Mouse (Mus musculus): Measurements from ENCODE around the gene Tnfsf9. TPM values are rescaled to one million over a fixed set of nuclear protein-coding genes. Genes with fewer than 3 reads are reported as not detected.
A peak's percentile ranks its signal among the peaks of the same experiment; 100 is the strongest.

Tnfsf9 gene
- polyA plus RNA-seq, 1 experiment from 2014 or later = 11.7 TPM

DNA sequence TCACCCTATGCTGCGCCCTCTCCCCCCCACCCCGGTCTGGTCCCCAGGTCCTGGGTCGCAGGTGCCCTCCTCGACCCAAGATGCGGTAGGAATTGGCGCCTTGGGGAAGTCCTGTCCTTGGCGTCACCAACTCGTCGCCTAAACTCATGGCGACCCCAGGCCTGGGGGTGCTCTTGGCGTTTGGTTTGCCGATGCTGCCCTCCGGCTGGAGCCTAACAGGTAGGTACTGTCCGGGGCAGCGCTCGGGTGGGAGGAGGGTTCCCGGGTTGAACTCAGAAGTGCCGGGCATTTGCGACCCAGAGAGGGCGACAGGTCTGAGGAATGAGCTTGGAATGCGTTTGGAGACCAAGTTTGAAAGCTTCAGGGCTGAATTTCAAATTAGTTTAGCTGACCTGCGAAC, 42.6 kb upstream of the Tnfsf9 start:
- H3K9ac ChIP-seq (replicated peaks; ENCODE audit: low read depth, low read length) = peak overlapping the region; percentile 28; the same call in 1 of the 2 replicates
- H3K36me3 ChIP-seq (ENCODE audit: control insufficient read depth, insufficient read depth, low read length) = no peaks in the 10 kb centered on the region
- no peak for ATAC-seq (ENCODE audit: insufficient number of reproducible peaks, insufficient read depth, low FRiP score, low read depth)
- no peaks in the 10 kb centered on the region for H3K9me3 ChIP-seq (ENCODE audit: control insufficient read depth, low read depth, low read length)
- WGBS = 3% methylated on average over 22 of the region's 22 CpGs
- H3K27ac ChIP-seq (ENCODE audit: low read length) = peak overlapping the region; percentile 80
- H3K4me2 ChIP-seq (replicated peaks; ENCODE audit: low read depth, low read length) = peak overlapping the region; percentile 25
- peaks cover 3% of the 10 kb centered on the region; the same call in 1 of the 2 replicates for H3K4me1 ChIP-seq (ENCODE audit: control insufficient read depth, insufficient read depth, low read length)
- peaks cover 15% of the 10 kb centered on the region; the same call in 1 of the 2 replicates for H3K27me3 ChIP-seq (ENCODE audit: control insufficient read depth, insufficient read depth, low read length)
- H3K4me3 ChIP-seq (ENCODE audit: low read depth, low read length) = peak overlapping the region; percentile 34

DNA sequence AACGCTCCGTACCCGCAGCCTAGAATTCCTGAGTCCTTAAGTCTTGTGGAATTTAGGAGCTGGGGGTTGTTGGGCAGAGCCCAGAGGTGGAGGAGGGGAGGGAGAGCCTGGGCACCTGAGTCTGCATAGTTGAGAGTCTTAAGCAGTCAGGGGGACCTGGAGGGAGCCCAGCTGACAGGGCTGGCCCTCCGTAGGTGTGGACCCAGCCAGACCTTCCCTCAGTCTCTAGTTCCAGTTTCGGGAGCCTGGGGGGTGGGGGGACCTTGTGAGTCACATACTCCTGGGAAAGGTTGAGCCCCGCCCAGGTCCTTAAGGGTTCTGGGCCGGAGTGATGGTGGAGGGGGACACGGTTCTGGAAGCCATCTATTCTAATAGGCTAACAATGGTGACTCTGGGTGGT, 42.1 kb upstream of the Tnfsf9 start:
- peak overlapping the region; percentile 25; the same call in 1 of the 2 replicates for H3K9ac ChIP-seq (replicated peaks; ENCODE audit: low read depth, low read length)
- H3K27ac ChIP-seq (ENCODE audit: low read length) = peak overlapping the region; percentile 80; the same call in 1 of the 2 replicates
- 7% methylated on average over 8 of the region's 8 CpGs for WGBS
- peaks cover 3% of the 10 kb centered on the region; the same call in 1 of the 2 replicates for H3K4me1 ChIP-seq (ENCODE audit: control insufficient read depth, insufficient read depth, low read length)
- H3K4me2 ChIP-seq (replicated peaks; ENCODE audit: low read depth, low read length) = peak overlapping the region; percentile 25
- no peaks in the 10 kb centered on the region for H3K9me3 ChIP-seq (ENCODE audit: control insufficient read depth, low read depth, low read length)
- H3K4me3 ChIP-seq (ENCODE audit: low read depth, low read length) = peak overlapping the region; percentile 34
- no peaks in the 10 kb centered on the region for H3K36me3 ChIP-seq (ENCODE audit: control insufficient read depth, insufficient read depth, low read length)
- peaks cover 15% of the 10 kb centered on the region; the same call in 1 of the 2 replicates for H3K27me3 ChIP-seq (ENCODE audit: control insufficient read depth, insufficient read depth, low read length)
- ATAC-seq (ENCODE audit: insufficient number of reproducible peaks, insufficient read depth, low FRiP score, low read depth) = no peak

- no peak for ATAC-seq (ENCODE audit: insufficient number of reproducible peaks, insufficient read depth, low FRiP score, low read depth)
- Histone ChIP-seq H3K4me2 (replicated peaks; ENCODE audit: low read depth, low read length) (no peak overlapping the region), H3K36me3 (ENCODE audit: control insufficient read depth, insufficient read depth, low read length) (no peaks in the 10 kb centered on the region), H3K9me3 (ENCODE audit: control insufficient read depth, low read depth, low read length) (no peaks in the 10 kb centered on the region), H3K9ac (replicated peaks; ENCODE audit: low read depth, low read length) (no peak overlapping the region), H3K27me3 (ENCODE audit: control insufficient read depth, insufficient read depth, low read length) (peaks cover 12% of the 10 kb centered on the region; the same call in 1 of the 2 replicates), H3K4me1 (ENCODE audit: control insufficient read depth, insufficient read depth, low read length) (0 out of 2 replicates have a peak, but pooled peaks cover 2% of the 10 kb centered on the region), H3K4me3 (ENCODE audit: low read depth, low read length) (no peak overlapping the region), H3K27ac (ENCODE audit: low read length) (no peak overlapping the region)
- 65% methylated on average over 5 of the region's 5 CpGs for WGBS
Observed at GRCm38 (mm10) chr17:57066908-57067307, 38.2 kb upstream of the Tnfsf9 start.

- Histone ChIP-seq H3K9me3 (ENCODE audit: control insufficient read depth, low read depth, low read length) (no peaks in the 10 kb centered on the region), H3K27me3 (ENCODE audit: control insufficient read depth, insufficient read depth, low read length) (no peaks in the 10 kb centered on the region), H3K36me3 (ENCODE audit: control insufficient read depth, insufficient read depth, low read length) (no peaks in the 10 kb centered on the region), H3K9ac (replicated peaks; ENCODE audit: low read depth, low read length) (no peak overlapping the region), H3K27ac (ENCODE audit: low read length) (0 out of 2 replicates have a peak overlapping the region, but pooled peaks have one; percentile 33), H3K4me3 (ENCODE audit: low read depth, low read length) (peak overlapping the region; percentile 17), H3K4me1 (ENCODE audit: control insufficient read depth, insufficient read depth, low read length) (0 out of 2 replicates have a peak, but pooled peaks cover 2% of the 10 kb centered on the region), H3K4me2 (replicated peaks; ENCODE audit: low read depth, low read length) (peak overlapping the region; percentile 38)
- WGBS = 16% methylated on average over 9 of the region's 9 CpGs
- no peak for ATAC-seq (ENCODE audit: insufficient number of reproducible peaks, insufficient read depth, low FRiP score, low read depth)
Observed at GRCm38 (mm10) chr17:57070272-57070671, 34.9 kb upstream of the Tnfsf9 start.

DNA sequence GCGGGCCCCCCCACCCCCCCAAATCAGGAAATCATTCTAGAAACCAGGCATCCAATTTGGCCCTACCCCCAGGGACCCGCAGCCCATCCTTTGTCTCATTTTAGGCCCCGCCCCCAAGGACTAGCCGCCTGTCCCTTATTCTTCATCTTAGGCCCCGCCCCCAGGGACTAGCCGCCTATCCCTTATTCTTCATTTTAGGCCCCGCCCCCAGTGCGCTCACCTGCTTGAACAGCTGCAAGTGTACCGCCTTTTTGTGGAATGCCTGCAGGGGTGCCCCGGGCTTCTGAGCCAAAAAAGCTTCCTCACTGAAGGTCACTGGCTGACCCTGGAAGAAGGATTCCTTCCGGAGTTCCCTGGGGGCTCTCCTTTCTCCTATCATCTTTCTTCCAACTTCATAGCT, 34.4 kb upstream of the Tnfsf9 start:
- Histone ChIP-seq H3K27me3 (ENCODE audit: control insufficient read depth, insufficient read depth, low read length) (no peaks in the 10 kb centered on the region), H3K9ac (replicated peaks; ENCODE audit: low read depth, low read length) (no peak overlapping the region), H3K9me3 (ENCODE audit: control insufficient read depth, low read depth, low read length) (no peaks in the 10 kb centered on the region), H3K4me2 (replicated peaks; ENCODE audit: low read depth, low read length) (peak overlapping the region; percentile 38), H3K27ac (ENCODE audit: low read length) (no peak overlapping the region), H3K36me3 (ENCODE audit: control insufficient read depth, insufficient read depth, low read length) (no peaks in the 10 kb centered on the region), H3K4me3 (ENCODE audit: low read depth, low read length) (peak overlapping the region; percentile 17), H3K4me1 (ENCODE audit: control insufficient read depth, insufficient read depth, low read length) (0 out of 2 replicates have a peak, but pooled peaks cover 2% of the 10 kb centered on the region)
- peak; percentile 75 for ATAC-seq (ENCODE audit: insufficient number of reproducible peaks, insufficient read depth, low FRiP score, low read depth)
- 5% methylated on average over 11 of the region's 11 CpGs for WGBS

DNA sequence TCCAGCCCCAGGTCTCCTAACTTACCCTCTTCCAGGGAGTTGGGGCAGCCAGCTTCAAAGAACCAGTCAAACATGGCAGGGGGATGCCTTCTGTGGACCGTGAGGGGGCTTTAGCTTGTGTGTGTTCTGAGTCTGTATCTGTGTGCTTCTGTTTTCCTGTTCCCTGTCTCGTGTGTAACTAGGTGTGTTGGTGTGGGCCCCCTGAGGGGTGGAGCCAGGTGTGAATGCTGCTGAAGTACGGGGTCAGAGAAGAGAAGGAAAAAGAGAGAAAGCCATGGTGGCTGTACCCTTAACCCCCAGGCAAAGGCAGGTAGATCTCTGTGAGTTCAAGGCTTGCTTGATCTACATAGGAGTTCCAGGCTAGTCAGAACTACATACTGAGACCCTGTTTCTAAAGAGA, 28.2 kb upstream of the Tnfsf9 start:
- H3K27ac ChIP-seq (ENCODE audit: low read length) = no peak overlapping the region
- H3K4me1 ChIP-seq (ENCODE audit: control insufficient read depth, insufficient read depth, low read length) = 0 out of 2 replicates have a peak, but pooled peaks cover 8% of the 10 kb centered on the region
- no peaks in the 10 kb centered on the region for H3K36me3 ChIP-seq (ENCODE audit: control insufficient read depth, insufficient read depth, low read length)
- no peak overlapping the region for H3K9ac ChIP-seq (replicated peaks; ENCODE audit: low read depth, low read length)
- no peak for ATAC-seq (ENCODE audit: insufficient number of reproducible peaks, insufficient read depth, low FRiP score, low read depth)
- no peaks in the 10 kb centered on the region for H3K9me3 ChIP-seq (ENCODE audit: control insufficient read depth, low read depth, low read length)
- WGBS = 48% methylated on average over 3 of the region's 3 CpGs
- no peak overlapping the region for H3K4me3 ChIP-seq (ENCODE audit: low read depth, low read length)
- H3K4me2 ChIP-seq (replicated peaks; ENCODE audit: low read depth, low read length) = no peak overlapping the region
- H3K27me3 ChIP-seq (ENCODE audit: control insufficient read depth, insufficient read depth, low read length) = no peaks in the 10 kb centered on the region

GRCm38 (mm10) chr17:57078336-57078735, 26.8 kb upstream of the Tnfsf9 start, which contains the start of gene Dennd1c:
Gene Dennd1c (minus strand): TSS chr17:57078514.
- H3K27ac ChIP-seq (ENCODE audit: low read length) = no peak within 1 kb of the TSS
- no peaks in the 10 kb centered on the region for H3K27me3 ChIP-seq (ENCODE audit: control insufficient read depth, insufficient read depth, low read length)
- H3K4me1 ChIP-seq (ENCODE audit: control insufficient read depth, insufficient read depth, low read length) = 0 out of 2 replicates have a peak, but pooled peaks cover 8% of the 10 kb centered on the region
- no peaks in the 10 kb centered on the region for H3K36me3 ChIP-seq (ENCODE audit: control insufficient read depth, insufficient read depth, low read length)
- H3K4me2 ChIP-seq (replicated peaks; ENCODE audit: low read depth, low read length) = no peak within 1 kb of the TSS
- no peak within 1 kb of the TSS for H3K9ac ChIP-seq (replicated peaks; ENCODE audit: low read depth, low read length)
- WGBS = 33% methylated on average over 6 of the region's 6 CpGs
- no peaks in the 10 kb centered on the region for H3K9me3 ChIP-seq (ENCODE audit: control insufficient read depth, low read depth, low read length)
- ATAC-seq (ENCODE audit: insufficient number of reproducible peaks, insufficient read depth, low FRiP score, low read depth) = no peak
- no peak within 1 kb of the TSS for H3K4me3 ChIP-seq (ENCODE audit: low read depth, low read length)

- H3K4me3 ChIP-seq (ENCODE audit: low read depth, low read length) = no peak overlapping the region
- no peaks in the 10 kb centered on the region for H3K27me3 ChIP-seq (ENCODE audit: control insufficient read depth, insufficient read depth, low read length)
- no peaks in the 10 kb centered on the region for H3K9me3 ChIP-seq (ENCODE audit: control insufficient read depth, low read depth, low read length)
- WGBS = 59% methylated on average over 3 of the region's 3 CpGs
- H3K36me3 ChIP-seq (ENCODE audit: control insufficient read depth, insufficient read depth, low read length) = no peaks in the 10 kb centered on the region
- no peak overlapping the region for H3K4me2 ChIP-seq (replicated peaks; ENCODE audit: low read depth, low read length)
- H3K4me1 ChIP-seq (ENCODE audit: control insufficient read depth, insufficient read depth, low read length) = 0 out of 2 replicates have a peak, but pooled peaks cover 8% of the 10 kb centered on the region
- H3K27ac ChIP-seq (ENCODE audit: low read length) = no peak overlapping the region
- peak; percentile 50; the same call in 1 of the 2 replicates for ATAC-seq (ENCODE audit: insufficient number of reproducible peaks, insufficient read depth, low FRiP score, low read depth)
- H3K9ac ChIP-seq (replicated peaks; ENCODE audit: low read depth, low read length) = no peak overlapping the region
Observed at GRCm38 (mm10) chr17:57079919-57080318, 25.2 kb upstream of the Tnfsf9 start.
